Mouse (Mus musculus): ENCODE results near the gene Pde4b.

The Pde4b gene

DNA sequence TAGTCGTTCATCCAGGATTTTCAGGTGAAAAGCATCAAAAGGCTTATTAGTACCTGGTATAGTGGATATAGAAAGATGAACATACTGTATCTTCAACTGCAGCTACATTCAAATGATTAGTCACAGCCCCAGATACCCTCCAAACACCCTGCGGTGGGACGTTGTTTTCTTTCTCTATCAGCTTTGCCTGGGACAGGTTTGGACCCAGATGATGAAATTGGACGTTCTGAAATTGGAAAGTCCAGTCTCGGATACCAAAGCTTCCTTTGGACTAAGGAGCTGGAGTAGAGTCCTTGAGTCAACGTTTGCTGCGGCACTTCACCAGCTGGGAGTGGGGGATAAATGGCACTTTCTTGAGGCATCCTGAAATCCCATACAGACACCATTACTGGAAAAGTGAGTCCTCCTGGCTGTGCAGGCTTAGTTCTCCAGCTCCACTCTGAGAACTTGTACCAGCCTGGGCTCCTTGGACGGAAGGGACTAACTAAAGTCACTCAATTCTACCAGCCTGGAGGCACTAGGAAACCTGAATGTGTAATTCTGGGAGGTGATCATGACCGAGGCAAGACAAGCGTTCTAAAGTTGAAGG, 487.4 kb downstream of the Pde4b start:
- DNase-seq (ENCODE audit: low spot score) = no peak

DNA sequence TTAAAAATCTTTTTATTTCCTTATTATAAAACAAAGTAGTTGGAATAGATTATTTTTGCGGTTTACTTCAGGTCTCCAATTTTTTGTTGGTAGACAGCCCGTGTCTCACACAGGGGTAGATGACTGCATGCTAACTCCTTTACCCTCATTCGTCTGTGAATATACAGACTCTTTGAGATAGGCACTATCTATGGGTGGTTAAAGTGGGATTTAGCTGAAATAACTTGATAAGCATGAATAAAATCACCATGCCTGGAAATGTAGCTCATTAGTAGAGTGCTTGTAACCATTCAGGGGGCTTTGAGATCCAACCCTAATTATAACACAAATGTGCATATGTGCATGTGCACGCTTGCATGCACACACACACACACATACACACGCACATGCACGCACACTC, 488.8 kb downstream of the Pde4b start:
- DNase-seq (ENCODE audit: low spot score) = no peak

DNA sequence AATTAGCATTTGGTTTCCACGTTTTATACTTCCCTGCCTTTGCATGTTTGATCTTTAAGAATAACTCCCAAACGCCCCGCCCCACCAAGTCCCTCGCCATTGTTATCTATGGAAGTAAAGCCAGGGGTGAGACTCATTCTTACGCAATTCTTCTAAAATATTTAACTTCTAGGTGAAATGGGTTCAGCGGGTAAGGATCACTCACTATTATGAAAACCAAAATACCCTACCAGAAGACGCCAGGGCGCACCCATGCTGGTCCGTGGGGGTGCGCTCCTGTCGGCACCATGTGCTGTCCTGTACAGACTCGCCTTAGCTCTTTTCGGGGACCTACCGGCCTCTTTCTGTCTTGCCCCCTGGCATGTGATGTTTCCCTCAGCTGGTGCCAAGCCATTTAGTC, 490.3 kb downstream of the Pde4b start:
- no peak for DNase-seq (ENCODE audit: low spot score)

DNA sequence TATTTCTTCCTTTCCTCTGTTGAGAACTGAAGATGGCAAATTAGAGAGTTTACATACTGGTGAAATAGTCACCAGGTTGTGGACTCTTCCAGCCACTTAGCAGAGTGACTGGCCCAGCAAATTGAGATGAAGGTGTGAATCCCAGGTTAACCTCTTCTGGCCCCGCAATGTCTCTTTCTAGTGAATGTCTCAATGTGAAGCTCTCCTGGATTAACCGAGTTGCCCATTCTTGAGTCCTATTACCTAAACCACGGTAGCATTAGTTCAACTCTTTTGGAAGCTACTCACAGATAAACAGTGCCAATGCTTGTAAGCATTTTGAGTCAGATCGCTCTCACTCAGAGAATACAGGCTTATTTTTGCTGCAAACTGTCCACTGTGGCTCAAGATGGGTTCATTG, 491.7 kb downstream of the Pde4b start:
- DNase-seq (ENCODE audit: low spot score) = no peak

DNA sequence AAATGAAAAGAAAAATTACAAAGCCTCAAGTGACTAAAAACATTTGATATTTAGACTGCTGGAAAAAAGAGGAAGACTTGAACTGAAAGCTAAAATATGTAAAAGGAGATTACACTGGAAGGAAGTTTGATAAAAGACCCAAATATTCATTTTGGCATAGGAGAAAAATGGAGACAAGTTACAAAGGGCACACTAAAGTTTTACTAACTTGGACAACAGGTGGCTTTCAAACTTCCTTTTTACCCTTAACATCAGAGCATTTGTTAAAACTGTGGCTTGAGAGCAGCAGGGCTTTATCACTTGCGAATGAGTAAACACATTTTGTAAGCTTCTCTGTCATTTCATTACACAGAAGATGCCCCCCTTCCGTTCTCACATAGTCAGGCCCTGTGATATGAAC, 492.4 kb downstream of the Pde4b start:
- DNase-seq (ENCODE audit: low spot score) = no peak

DNA sequence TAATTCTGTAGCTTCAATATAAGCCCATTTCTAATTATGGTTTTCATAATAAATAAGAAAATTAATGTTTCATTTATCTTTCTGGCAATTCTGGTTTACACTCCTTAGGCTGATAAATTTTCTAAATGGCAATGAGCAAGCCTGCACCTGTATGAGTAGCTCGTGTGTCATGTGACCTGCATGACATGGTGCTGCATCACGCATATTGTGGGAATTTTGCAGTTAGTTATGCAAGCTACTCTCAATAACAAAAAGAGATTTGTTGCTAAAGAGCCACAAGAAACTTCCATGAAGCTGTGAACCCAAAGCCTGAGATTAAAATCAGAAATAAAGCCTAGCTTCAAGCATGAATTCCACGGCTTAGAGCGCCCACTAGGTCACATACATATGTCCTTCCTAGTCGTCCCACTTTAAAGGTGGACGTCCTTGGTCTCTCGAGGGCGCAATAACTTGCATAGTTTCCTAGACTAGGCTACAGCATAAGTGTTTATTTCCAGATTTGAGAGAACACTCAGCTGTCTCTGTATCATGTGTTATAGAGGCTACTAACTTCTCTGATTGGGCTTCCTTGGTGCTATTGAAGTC, 494.9 kb downstream of the Pde4b start:
- DNase-seq (ENCODE audit: low spot score) = no peak

DNA sequence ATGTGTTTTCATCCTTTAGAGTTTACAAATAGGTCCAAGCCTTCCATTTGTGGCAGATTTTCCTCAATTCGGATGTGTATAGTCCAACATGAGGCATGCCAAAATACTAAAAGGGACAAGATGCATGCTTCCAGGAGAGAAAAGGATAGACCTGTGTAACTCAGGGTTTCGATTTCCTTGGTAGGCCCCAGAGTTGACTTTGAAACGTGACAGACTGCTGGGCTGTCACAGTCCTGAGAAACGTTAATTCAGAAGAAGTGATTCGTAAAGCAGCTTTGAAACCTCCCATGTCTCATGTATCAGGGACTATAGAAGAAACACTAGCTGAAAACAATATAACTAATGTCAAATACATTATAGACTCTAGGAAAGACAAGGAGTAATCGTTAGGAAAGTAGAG, 495.6 kb downstream of the Pde4b start:
- no peak for DNase-seq (ENCODE audit: low spot score)

DNA sequence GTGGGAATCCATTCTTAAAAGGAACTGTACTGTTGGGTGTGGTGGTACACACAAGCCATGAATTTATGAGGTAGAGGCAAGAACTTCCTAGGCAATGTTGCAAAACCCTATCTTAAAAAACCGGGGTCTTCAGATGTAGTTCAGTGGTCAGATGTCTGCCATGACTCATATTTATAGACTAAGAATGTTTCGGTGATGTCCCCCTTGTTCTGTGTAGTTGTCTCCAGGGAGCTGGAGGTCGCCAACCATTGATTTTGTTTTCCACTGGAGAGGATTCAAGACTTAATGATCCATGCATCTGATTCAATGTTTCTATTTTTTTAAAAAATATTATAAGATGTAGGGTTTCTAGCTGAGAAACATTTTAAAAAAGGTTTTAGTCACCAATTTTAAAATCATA, 496.1 kb downstream of the Pde4b start:
- no peak for DNase-seq (ENCODE audit: low spot score)

DNA sequence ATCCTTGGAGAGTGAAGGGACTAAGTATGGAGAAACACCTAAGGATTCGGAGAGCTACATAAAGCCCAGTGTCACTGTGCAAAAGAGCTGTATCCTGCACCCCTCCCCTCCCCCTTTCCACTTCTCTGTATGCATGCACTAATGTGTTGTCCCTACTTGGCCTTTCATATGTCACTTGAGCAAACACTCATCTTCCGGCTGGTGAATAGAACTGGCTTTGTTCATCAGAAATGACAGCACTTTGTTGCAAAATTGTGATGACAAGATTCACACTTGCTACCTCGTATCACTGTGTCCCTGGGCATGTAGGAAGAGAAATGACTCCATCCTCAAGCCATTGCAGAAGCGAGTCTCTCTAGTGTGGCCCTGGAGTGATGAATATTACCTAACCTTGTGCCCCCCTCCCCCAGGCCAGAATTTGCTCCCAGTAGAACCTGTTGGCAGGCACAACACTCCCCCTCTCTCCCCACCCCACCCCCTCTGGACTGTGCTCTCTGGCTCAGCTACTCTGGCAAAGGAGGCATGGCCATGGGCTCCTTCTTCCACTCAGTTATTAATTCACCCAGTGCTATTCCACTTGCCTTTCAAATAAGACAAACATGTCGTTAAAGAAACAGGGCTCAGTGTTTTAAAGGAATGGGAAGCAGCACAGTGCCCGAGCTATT, 497.4 kb downstream of the Pde4b start:
- no peak for DNase-seq (ENCODE audit: low spot score)

DNA sequence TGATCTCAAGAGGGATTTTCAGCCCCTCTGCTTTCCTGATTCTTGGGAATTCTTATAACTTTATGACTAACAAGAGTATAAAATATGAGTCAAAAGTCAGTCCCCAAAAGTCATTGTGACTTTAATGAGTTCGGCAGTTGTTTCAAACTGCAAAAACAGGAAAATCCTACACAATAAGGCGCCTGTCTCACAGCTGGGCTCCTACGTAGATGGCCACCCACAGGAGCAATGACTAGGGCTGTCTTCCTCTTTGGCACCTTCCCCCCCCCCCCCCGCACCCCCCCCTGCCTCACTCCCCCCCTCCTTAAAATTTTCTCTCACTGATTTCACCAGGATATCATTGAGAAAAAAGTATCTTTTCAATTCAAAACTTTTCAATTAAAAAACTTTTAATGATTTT, 498.2 kb downstream of the Pde4b start:
- no peak for DNase-seq (ENCODE audit: low spot score)

DNA sequence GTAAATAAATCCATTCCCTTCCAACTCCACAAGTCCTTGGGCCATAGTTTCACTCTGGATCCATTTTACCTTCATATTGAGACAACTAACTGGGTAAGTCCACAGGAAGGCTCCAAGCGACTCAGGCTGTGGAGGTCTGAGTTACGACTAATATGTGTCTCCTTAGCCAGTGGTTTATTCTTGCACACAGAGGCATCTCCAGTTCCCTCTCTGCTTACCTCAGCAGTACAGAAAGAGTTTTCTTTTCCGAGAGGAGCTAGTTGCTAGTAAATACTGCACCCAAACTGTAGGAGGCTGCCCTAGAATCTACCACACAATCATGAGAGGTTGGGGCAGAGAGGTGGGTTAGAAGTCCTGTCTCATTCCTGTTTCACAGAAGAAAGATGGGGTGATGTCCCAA, 499.4 kb downstream of the Pde4b start:
- DNase-seq (ENCODE audit: low spot score) = no peak

DNA sequence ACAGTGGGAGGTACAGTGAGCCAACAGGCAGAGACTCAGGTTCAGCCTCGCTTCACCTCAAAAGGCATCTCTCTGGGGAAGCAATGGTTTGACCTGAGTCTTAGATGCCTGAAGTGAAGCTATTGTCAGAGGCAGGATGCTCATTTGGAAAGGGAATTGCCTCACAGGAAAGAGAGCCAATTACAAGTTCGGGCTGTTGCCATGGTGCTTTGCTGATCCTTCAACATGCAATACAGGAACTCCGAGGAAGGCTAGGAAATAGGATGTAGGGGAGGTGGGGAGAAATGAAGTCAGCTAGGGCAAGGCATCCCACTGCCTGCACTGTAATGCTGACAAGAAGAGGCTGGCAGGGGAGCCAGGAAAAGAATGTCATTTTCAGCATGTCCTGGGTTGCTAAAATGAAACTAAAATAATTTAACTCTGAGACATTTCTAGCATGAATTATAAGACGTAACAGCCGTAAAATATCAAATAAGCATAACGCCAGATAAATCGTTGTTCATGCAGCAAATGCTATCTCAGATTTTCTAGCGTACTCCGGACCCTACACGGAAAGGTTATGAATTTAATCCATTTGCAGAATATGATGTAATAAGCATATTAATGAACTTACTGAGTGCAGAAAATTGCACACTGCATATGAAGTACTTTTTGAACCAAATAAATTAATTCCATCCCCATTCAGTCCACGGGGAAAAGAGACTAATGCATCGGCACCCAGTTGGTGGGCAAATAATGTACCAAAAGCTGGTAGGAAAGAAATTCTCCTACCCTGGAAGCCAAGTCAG, 501.5 kb downstream of the Pde4b start:
- no peak for DNase-seq (ENCODE audit: low spot score)

DNA sequence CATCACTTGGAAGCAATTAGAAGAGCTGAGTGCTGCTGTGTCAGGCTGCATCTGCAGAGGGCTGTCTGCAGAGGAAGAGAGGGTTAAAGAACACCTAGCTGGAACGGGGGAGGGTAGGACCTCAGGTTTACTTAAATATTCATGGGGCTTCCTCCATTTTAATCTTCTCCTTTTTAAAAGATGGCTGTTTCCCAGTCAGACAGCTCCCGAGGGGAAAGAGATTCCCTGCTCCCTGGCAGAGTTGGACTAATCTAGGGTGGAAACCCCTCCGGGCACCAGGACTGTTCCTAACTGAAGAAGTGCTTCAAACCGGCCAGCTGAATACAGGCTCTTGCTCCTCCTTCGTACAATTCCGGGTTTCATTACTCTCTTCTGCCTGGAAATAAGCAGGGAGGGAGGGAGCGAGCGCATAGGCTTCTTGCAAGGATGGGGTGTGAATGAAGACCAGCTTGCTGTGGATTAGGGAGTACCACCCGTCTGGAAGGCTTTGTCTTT, 502.2 kb downstream of the Pde4b start:
- no peak for DNase-seq (ENCODE audit: low spot score)

DNA sequence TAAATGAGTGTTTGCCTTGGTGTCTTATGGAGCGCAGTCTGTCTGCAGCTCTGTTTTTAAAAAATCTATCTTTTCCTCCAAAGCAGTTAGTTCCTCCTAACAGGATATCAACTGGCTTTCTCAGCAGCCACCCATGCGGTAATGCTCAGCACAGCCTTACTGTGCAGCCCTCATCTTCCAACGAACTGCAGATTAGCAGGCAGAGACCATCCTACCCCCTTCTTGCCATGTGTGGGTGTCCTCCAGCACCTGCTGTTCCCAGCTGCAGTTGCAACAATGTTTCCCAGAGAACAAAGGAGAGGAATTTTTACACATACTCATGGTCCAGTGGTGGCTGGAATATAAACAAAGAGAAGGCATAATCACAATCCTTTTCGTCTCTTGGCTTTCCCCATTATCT, 504.5 kb downstream of the Pde4b start:
- no peak for DNase-seq (ENCODE audit: low spot score)

DNA sequence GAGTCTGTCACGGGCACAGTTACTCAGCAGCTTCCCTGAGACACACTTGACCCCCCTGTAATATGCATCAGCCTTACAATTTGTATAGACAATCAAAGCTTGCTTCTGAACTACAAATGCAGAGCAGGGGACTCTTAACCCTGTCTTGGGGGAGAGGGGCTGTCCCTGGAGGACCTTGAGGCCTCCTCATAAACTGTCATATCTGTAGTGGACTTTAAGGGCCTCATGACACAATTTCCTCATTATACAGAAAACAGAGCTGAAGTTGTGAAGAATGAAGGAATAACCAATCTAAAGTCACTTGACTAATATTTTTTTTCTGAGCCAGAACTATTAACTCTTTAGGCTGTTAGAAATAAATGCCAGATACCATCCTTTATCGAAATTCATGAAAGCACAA, 505.2 kb downstream of the Pde4b start:
- no peak for DNase-seq (ENCODE audit: low spot score)

DNA sequence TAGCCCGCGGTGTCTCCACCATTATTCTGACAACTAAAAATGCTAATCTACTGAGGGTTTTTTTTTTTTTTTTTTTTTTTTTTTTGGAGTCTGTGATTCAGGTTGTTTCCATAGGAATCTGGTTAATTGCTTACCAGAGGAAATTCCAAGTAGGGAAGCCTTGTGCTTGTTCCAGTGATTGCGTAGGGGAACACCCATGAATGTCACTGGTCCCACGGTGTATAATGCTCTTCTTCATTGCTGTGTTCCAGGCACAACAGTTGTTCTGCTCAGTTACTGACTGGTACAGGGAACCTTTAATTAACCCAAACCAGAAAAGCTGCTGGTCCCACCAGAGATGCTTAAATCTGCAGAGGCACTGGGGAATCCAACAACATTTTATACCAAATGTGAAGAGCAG, 506.3 kb downstream of the Pde4b start:
- no peak for DNase-seq (ENCODE audit: low spot score)

DNA sequence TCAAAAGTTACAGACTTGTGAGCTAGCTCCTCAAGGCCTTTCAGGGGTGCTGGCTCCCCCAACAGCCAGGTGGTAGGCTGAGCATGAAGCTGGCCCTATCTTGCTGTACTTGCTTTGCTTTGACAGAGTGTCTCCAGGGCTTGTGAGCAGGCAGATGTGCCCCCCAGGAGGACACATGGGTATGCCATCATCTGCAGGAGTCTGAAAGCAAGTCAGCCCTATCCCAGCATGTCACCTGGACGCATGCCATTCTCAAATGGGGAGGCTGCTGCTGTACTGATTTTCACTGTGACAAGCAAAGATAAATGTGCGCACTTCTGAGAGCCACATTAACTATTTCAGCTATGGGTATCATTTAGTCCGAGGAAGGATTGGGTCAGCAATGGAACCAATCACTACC, 507.2 kb downstream of the Pde4b start:
- no peak for DNase-seq (ENCODE audit: low spot score)

DNA sequence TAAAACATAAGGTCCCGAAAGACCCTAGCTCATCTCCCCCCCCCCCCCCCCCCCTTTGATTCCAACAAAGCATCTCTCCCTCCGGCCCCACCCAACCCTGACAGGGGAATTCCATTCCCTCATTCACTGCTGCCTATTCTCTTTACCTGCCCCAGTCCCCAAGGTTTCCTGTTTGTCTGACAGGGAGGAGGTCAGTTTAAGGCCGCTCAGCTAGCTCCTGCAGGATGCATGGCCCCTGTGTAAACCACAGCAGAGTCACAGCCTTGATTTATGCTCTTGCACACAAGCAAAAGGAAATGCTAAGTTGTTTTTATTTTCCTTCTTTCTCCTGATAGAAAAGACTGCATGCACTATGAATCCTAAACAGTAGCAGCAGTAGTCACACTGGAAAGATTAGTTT, 516.6 kb downstream of the Pde4b start:
- no peak for DNase-seq (ENCODE audit: low spot score)

DNA sequence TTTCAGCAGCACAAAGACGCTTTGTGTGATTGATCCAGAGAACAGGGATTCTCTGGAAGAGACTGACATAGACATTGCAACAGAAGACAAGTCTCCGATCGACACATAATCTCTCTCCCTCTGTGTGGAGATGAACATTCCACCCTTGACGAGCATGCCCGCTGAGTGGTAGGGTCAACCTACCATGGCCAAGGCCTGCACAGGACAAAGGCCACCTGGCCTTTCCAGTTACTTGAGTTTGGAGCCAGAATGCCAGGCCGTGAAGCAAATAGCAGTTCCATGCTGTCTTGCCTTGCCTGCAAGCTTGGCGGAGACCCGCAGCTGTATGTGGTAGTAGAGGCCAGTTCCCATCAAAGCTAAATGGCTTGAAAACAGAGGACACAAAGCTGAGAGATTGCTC, 517.9 kb downstream of the Pde4b start:
- no peak for DNase-seq (ENCODE audit: low spot score)

DNA sequence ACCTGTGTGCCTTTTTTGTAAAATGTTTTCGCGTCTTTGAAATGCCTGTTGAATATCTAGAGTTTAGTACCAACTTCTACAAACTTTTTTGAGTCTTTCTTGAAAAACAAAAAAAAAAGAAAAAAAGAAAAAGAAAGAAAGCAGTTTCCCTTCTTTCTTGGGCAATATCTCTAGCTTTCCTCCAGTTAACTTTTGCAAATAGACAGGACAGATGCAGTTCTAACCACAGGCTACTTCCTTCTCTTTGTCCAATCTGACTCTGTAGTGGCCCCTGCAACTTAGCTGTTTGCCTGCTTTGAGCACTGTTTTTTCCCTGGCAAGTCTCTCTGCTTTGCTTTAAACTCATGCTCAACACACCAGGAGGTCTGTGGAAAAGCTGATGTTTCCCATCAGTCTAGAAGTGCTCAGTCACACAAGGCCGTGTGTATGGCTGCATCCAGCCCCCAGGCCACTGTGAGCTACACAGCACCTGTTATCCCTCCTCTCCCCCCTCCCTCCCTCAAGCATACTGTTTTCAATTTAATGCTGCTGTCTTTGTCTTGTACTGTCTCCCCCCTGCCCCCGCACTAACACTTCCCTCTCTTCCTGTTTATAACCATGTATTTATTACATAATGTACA, 518.5 kb downstream of the Pde4b start:
- no peak for DNase-seq (ENCODE audit: low spot score)

DNA sequence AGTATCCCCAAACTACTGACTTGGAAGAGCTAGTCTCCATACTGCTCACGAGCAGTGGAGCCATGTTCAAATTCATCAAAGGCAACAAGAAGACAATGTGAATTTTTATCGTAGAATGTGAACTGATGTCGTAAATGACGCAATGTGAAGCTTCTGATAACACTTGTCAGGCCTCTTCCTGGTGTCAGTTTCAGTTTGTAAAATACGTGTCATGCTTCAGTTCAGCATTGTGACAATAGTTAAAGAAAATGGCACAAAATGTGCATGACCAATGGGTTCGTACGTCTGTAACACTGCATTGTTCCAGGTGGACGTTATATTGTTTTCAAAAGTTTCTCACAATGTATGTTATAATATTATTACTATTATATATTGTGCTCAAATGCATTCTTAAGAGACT, 519.5 kb downstream of the Pde4b start:
- DNase-seq (ENCODE audit: low spot score) = no peak

DNA sequence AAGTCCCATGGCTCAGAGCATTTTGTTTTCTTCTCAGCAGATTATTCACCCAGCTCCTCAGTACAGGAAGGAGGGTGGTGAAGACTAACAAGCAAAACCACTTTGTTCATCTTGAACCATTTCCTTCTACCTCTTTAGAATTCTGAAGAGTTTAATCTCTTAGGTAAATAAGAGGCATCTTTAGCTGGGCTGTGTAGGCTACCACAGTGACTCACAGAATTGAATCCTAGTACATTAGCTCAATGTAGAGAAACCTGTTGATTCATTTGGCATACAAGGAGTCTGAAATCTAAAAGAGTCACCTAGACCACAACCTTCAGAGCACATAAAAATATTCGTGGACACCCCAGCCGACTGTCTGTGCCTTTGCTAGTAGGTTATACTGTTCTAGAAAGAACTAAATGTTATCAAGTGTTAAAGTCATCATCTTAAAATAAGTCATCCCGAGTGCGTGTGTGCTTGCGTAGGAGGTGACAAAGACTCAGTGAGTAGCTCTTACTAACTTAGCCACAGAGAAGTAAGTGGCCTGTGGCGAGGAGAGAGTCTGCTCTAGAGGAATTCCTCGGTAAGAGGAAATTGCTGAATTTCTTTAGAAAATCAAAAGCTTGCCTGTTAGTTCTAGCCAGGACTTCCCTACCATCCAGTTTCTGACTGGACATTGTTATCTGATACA, 520.5 kb downstream of the Pde4b start:
- DNase-seq (ENCODE audit: low spot score) = peak; percentile 39

Measured in T-cell, adult 2 months (primary cell).